Mouse (Mus musculus) heart, adult 8-10 months (tissue): ENCODE results near the gene Agap1. TPM values are rescaled to one million over a fixed set of nuclear protein-coding genes. Genes with fewer than 3 reads are reported as not detected.

Experiments
- DNase-seq: peaks from one replicate; pipeline ENCODE4 v3.0.0; 2022; ENCODE audit warnings: low spot score
- total RNA-seq, 4 experiments: library from RNA; stranded (reverse); gene quantifications; 2 replicates each; pipeline ENCODE4 v1.2.4; 2022

The Agap1 gene
- total RNA-seq, 4 experiments from 2014 or later = 53.0 to 74.6 (median 64.9) TPM

GRCm38 (mm10) chr1:89845487-89845886, 390.9 kb downstream of the Agap1 start:
- DNase-seq = no peak

- no peak for DNase-seq
These were observed 391.5 kb downstream of the Agap1 start for GRCm38 (mm10) chr1:89846148-89846547.

DNA sequence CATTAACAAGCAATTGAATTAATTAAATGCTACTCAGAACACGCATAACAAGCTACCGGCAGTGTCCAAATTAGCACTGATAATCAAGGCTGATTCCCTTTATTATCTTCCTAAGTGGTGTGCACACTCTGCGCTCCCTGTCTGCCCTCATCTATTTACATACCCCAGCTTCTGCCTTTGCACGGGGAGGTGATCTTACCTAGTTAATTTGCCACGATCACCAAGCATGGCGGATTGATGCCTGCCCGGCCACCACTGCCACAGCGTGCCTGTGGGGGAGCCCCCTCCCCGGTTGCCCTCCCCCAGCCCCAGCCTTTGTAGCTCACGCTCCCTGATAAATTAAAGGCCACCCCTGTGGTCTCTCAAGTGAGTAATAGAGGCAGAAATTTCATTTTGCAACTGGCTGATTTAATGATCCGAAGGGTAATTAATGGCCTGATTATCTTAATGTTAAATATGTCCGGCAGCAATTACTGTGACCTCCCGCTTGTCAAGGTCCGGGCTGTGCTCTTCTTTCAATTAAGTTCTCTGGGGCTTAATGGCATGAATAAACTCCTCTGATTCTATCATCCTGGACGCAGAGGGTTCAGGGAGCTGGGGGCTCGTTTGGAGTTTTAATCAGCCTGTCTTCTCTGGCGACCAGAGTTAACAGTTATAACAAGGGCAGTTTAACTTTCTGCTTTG, 393.9 kb downstream of the Agap1 start:
- no peak for DNase-seq

DNA sequence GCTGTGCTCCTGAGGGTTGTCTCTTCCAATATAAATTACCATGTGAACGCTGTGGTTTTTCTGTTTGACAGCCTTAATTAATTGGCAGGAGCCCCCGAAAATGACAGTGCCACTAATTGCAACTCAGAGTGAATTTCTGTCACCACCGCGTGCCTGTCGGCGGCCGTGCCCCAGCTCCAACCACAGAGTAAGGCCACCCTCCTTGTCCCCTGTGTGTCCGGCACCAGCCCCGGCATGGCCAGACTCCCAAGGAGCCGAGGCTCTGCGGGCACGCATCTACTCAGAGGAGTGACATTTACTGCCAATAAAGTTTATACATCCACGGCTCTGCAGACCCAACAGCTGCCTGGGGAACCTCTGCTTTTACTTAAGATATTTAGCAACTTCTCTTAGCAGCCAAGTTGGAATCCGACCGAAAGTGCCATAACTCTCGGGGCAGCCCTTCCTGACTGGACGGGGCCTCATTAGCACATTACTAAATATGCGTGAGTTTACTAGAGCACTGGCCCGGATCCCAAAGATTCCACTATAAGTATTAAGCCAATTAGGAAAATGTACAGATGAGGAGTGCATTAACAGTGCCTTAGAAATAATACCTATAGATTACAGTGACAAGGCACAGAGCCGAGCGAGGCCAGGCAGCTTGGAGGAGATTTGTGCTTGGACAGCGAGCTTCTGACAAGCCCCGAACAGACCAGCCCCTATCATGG, 394.7 kb downstream of the Agap1 start:
- no peak for DNase-seq

DNA sequence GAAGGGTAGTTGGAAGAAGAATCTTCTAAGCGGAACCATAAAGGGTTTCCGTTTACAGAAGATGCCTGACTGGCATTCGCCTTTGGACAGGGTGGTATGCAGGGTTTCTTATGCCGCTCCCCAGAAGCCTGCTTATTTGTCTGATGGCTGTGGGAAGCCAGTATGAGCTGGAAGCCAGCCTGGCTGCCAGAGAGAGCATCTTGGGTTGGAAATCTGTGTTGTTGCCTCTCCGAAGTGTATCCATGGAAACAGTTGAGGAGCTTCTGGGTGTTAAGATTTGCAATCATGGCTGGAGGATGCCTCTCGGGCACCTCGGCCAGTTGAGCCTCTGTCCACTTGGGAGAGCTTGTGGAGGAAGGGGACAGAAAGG, 395.2 kb downstream of the Agap1 start:
- no peak for DNase-seq

GRCm38 (mm10) chr1:89850681-89851414, 396.2 kb downstream of the Agap1 start:
- no peak for DNase-seq

DNA sequence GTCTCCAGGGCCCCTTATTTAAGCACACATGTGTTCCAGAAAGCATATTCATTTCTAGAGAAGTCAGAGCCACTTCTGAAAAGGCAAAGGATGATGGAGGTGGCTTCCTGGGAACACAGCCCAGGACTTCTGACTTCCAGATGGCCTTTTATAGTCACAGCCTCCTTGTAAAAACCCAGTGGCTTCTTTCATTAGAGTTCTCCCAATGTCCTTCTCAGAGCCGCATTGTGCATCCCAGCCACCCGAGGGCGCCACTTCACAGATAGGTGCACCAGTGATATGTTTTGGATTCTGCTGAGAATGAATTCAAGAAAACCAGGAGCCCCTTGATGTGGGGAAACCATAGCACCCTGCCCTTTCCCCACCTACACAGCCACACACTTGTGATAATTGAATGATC, 404.6 kb downstream of the Agap1 start:
- no peak for DNase-seq

DNA sequence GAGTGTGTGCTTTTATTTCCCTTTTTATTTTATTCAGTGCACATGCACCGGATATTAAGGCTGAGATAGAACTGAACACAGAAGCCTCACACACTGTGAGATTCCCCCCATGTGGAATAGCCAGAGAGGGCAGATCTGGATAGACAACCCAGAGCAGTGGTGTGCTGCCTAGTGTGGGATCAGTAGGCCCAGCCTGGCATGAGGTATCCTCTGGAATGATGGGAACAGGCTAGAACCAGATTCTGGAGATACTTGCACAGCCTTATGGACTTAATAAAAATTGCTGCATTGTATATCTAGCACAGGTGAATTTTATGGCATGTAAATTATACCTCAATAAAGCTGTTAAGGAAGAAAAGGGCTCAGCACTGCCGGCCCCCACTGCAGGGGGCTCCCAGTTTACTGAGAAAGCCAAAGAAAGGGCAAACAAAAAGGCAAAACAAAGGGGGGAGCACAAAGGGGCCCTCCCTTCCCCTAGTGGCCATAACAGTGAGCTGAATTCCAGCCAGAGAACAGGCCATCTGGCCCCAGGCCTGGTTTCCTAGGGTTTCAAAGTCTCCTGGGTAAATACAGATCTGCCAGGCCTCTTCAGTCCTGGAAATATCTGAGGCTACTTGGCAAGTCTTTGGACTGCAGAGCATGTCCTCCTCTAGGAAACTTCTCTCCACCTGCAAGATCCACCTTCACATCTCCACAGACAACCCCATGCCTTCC, 405.6 kb downstream of the Agap1 start:
- DNase-seq = peak; percentile 76

GRCm38 (mm10) chr1:89865787-89866186, 411.2 kb downstream of the Agap1 start:
- no peak for DNase-seq

DNA sequence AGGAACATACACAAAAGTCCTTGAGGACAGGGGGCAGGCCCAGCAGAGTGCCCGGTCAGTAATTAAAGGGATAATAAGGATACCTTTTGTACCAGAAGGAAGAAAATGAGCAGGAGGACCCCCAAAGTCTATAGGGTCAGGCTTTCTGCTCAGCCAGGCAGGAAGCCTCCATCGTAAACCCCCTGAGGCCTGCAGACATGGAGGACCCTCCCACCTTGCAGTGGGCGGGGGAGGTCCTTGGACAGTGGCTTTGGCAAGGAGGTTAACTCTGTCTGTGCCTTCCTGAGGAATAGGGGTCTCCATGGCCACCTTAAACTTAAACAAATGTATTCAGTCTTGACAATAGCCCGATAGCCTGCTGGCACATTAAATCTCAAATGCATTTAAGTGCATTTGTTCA, 413.2 kb downstream of the Agap1 start:
- no peak for DNase-seq

GRCm38 (mm10) chr1:89870134-89870905, 415.7 kb downstream of the Agap1 start:
- DNase-seq = no peak

DNA sequence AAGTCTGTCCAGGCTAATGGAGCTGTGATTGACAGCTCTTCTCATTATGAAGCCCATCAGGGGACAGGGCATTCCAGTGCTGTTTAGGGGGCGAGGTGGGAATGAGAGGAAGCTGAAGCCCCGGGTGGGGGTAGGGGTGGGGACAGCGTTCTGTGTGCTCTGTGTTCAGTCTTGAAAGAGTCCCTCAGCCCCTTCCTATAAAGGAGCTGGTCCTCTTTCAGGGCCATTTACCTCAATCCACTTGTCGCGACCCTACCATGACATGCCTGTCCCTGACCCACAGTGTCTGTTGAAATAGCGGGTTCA, 416.3 kb downstream of the Agap1 start:
- no peak for DNase-seq

GRCm38 (mm10) chr1:89876346-89877072, 421.9 kb downstream of the Agap1 start:
- DNase-seq = peak; percentile 82

- no peak for DNase-seq
These were observed 423.9 kb downstream of the Agap1 start for GRCm38 (mm10) chr1:89878496-89878895.

DNA sequence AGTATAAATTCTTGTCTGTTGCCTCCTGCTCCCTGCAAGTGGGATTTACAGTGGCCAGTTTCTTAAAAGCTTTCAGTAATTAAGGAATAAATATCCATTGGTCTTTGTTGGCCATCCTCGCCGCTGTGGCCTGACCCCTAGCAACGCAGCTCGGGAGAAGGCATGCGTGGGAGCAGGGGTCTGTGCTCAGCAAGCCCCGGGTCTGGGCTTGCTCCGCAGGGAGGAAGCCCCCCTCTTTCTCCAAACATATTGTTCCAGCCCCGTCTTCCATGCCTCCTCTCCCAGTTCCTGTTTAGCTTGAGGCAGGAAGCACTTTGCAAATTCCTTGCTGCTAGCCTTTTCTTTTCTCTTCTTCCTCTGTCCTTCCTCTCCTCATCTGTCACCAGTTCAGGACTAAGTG, 425.6 kb downstream of the Agap1 start:
- no peak for DNase-seq

DNA sequence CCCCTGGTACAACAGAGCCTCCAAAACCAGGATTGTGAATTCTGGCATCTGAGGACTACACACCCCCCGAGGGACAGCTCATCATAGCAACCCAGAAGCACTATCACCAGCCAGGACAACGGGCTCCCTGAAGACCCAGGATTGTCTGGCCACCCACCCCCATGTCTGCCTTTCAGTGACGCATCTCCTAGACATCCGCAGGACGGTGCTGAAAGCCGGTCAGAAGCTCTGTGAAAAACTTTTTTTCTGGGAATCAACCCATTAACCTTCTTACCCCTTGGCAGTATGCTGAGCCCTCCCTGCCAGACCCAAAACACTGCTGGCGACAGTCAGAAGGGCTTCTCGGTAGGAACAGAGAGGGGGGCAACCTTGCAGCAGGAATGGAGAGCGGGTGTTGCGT, 426.2 kb downstream of the Agap1 start:
- DNase-seq = no peak

- DNase-seq = no peak
These were observed 429.7 kb downstream of the Agap1 start for GRCm38 (mm10) chr1:89884335-89884734.

GRCm38 (mm10) chr1:89885696-89886095, 431.1 kb downstream of the Agap1 start:
- no peak for DNase-seq

GRCm38 (mm10) chr1:89891400-89891799, 436.8 kb downstream of the Agap1 start:
- no peak for DNase-seq

- no peak for DNase-seq
These were observed 437.7 kb downstream of the Agap1 start for GRCm38 (mm10) chr1:89892281-89892680.

- DNase-seq = no peak
These were observed 441.2 kb downstream of the Agap1 start for GRCm38 (mm10) chr1:89895801-89896200.
